Mouse (Mus musculus): ENCODE measurements at regions not wholly inside any gene's neighbourhood (a gene's known extent, or its start where the extent isn't known, plus 50 kb on each side); places are given as distances from the start of the nearest gene placed in this dataset.

- no peaks in the 10 kb centered on the region for H3K4me1 ChIP-seq (replicated peaks)
- no peaks in the 10 kb centered on the region; the same call in 1 of the 2 replicates for H3K9me3 ChIP-seq (replicated peaks)
- H3K9ac ChIP-seq = no peak overlapping the region
- no peaks in the 10 kb centered on the region for H3K27me3 ChIP-seq
- H3K27ac ChIP-seq (replicated peaks) = no peak overlapping the region
- 71% methylated on average over 3 of the region's 3 CpGs for WGBS (ENCODE audit: insufficient replicate concordance)
- H3K4me3 ChIP-seq (replicated peaks) = no peak overlapping the region
- H3K36me3 ChIP-seq (replicated peaks) = no peaks in the 10 kb centered on the region
- no peak overlapping the region for H3K4me2 ChIP-seq
- no peak for ATAC-seq (ENCODE audit: insufficient read depth)
Measured at GRCm38 (mm10) chr2:171331529-171331928, 599.9 kb downstream of the Dok5 start.

- no peak overlapping the region for H3K9ac ChIP-seq
- H3K4me2 ChIP-seq = no peak overlapping the region
- H3K36me3 ChIP-seq (replicated peaks) = no peaks in the 10 kb centered on the region
- no peaks in the 10 kb centered on the region for H3K9me3 ChIP-seq (replicated peaks)
- H3K27me3 ChIP-seq = no peaks in the 10 kb centered on the region
- H3K4me1 ChIP-seq (replicated peaks) = no peaks in the 10 kb centered on the region
- H3K27ac ChIP-seq (replicated peaks) = no peak overlapping the region
- no peak overlapping the region for H3K4me3 ChIP-seq (replicated peaks)
- WGBS (ENCODE audit: insufficient replicate concordance) = 56% methylated on average over 3 of the region's 3 CpGs
- no peak for ATAC-seq (ENCODE audit: insufficient read depth)
Measured at GRCm38 (mm10) chr2:171326909-171327308, 595.3 kb downstream of the Dok5 start.

- H3K27ac ChIP-seq (replicated peaks) = no peak overlapping the region
- no peak overlapping the region for H3K9ac ChIP-seq
- H3K4me3 ChIP-seq (replicated peaks) = no peak overlapping the region
- H3K27me3 ChIP-seq = no peaks in the 10 kb centered on the region
- ATAC-seq (ENCODE audit: insufficient read depth) = no peak
- H3K36me3 ChIP-seq (replicated peaks) = no peaks in the 10 kb centered on the region
- H3K4me1 ChIP-seq (replicated peaks) = no peaks in the 10 kb centered on the region
- no peak overlapping the region for H3K4me2 ChIP-seq
- H3K9me3 ChIP-seq (replicated peaks) = peaks cover 1% of the 10 kb centered on the region; the same call in 1 of the 2 replicates
- 50% methylated on average over 4 of the region's 4 CpGs for WGBS (ENCODE audit: insufficient replicate concordance)
Measured at GRCm38 (mm10) chr2:171308486-171308885, 576.9 kb downstream of the Dok5 start.

GRCm38 (mm10) chr2:171306000-171306399 lies 574.4 kb downstream of the Dok5 start:
- Histone ChIP-seq H3K4me2 (no peak overlapping the region), H3K27ac (replicated peaks) (no peak overlapping the region), H3K4me3 (replicated peaks) (no peak overlapping the region), H3K4me1 (replicated peaks) (no peaks in the 10 kb centered on the region), H3K9ac (no peak overlapping the region), H3K27me3 (no peaks in the 10 kb centered on the region), H3K36me3 (replicated peaks) (no peaks in the 10 kb centered on the region), H3K9me3 (replicated peaks) (peaks cover 2% of the 10 kb centered on the region; the same call in 1 of the 2 replicates)
- no peak for ATAC-seq (ENCODE audit: insufficient read depth)
- 60% methylated on average over 12 of the region's 12 CpGs for WGBS (ENCODE audit: insufficient replicate concordance)

- no peak for ATAC-seq (ENCODE audit: insufficient read depth)
- H3K9ac ChIP-seq = no peak overlapping the region
- H3K4me1 ChIP-seq (replicated peaks) = no peaks in the 10 kb centered on the region
- H3K4me2 ChIP-seq = no peak overlapping the region
- H3K4me3 ChIP-seq (replicated peaks) = no peak overlapping the region
- peaks cover under 1% of the 10 kb centered on the region for H3K9me3 ChIP-seq (replicated peaks)
- no peaks in the 10 kb centered on the region for H3K27me3 ChIP-seq
- whole genome bisulfite sequencing (ENCODE audit: insufficient replicate concordance) = 53% methylated on average over 5 of the region's 5 CpGs
- no peaks in the 10 kb centered on the region for H3K36me3 ChIP-seq (replicated peaks)
- no peak overlapping the region for H3K27ac ChIP-seq (replicated peaks)
Measured at GRCm38 (mm10) chr2:171298519-171298918, 566.9 kb downstream of the Dok5 start.

DNA sequence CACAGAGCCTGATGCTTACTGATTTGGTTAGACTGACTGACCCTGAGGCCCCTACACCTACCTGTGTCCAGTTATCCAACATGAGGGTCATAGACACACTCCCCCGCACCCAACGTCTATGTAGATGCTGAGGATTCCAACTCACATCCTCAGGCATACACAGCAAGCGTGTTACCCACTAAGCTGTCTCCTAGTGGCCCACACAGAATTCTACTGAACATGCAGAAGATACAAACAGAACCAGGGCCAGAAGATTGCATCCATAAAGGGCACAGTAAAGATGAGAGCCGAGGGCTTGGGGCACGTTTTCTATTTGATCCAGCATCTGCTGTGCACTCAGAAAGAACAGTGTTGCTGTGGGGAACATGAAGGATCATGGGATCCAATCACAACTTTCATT lies 564.0 kb downstream of the Dok5 start:
- H3K4me3 ChIP-seq (replicated peaks) = no peak overlapping the region
- no peak overlapping the region for H3K4me2 ChIP-seq
- H3K9ac ChIP-seq = no peak overlapping the region
- no peaks in the 10 kb centered on the region for H3K36me3 ChIP-seq (replicated peaks)
- no peak for ATAC-seq (ENCODE audit: insufficient read depth)
- H3K9me3 ChIP-seq (replicated peaks) = no peaks in the 10 kb centered on the region; the same call in 1 of the 2 replicates
- no peaks in the 10 kb centered on the region for H3K27me3 ChIP-seq
- WGBS (ENCODE audit: insufficient replicate concordance) = 50% methylated on average over 5 of the region's 5 CpGs
- H3K4me1 ChIP-seq (replicated peaks) = no peaks in the 10 kb centered on the region
- no peak overlapping the region for H3K27ac ChIP-seq (replicated peaks)

DNA sequence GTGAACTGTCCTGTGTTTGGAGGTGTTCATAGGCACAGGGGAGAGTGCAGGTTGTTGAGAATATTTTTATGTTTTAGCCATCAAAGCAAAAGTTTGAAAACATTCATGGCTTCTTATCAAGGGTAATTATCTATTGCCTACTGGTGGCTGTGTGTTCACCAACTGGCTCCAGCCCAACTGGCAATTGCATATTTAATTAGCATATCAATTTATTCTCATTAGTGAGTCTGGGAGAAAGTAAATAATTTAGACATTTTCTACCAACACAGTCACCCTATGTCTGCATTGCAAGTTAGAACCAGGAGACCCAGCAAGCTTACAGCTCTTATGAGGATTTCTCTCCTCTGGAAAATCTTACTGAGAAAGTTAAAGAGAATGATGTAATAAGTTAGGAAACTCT lies 561.0 kb downstream of the Dok5 start:
- Histone ChIP-seq H3K4me2 (no peak overlapping the region), H3K9me3 (replicated peaks) (no peaks in the 10 kb centered on the region; the same call in 1 of the 2 replicates), H3K36me3 (replicated peaks) (no peaks in the 10 kb centered on the region), H3K27ac (replicated peaks) (no peak overlapping the region), H3K9ac (no peak overlapping the region), H3K27me3 (no peaks in the 10 kb centered on the region), H3K4me3 (replicated peaks) (no peak overlapping the region), H3K4me1 (replicated peaks) (no peaks in the 10 kb centered on the region)
- no peak for ATAC-seq (ENCODE audit: insufficient read depth)

DNA sequence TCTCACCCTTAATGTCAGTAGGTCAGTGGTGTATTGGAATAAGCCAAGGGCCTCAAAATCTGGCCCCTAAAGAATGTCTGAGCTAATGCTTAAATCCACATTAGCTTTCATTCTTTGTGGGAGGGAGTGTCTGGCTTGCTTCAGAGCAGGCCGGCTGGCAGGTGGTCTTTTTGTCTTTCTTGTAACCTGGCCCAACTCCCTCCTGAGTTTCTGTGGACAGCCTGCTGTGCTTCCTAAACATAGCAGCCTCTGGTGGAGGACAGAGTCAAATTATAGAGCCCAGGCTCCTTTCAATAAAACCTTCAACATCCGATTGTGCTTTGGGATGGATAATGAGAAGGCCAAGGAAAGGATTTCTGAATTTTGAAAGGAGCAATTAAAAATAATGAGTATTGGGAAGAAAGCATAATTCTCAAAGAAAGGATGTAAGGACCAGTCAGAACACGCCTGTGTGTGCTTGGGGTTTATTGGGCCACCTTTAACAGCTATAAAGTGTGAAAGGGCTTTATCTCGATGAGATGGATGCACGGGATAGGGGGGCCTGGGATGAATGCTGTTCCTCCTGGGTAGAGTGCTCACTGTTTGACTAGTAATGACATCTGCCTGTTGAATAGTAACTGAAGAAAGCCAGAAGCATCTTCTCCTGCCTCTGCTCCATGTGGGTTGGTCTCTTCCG lies 554.2 kb downstream of the Dok5 start:
- H3K4me2 ChIP-seq = no peak overlapping the region
- ATAC-seq (ENCODE audit: insufficient read depth) = no peak
- 36% methylated on average over 6 of the region's 6 CpGs for WGBS (ENCODE audit: insufficient replicate concordance)
- no peaks in the 10 kb centered on the region for H3K27me3 ChIP-seq
- H3K9ac ChIP-seq = no peak overlapping the region
- no peak overlapping the region for H3K4me3 ChIP-seq (replicated peaks)
- H3K4me1 ChIP-seq (replicated peaks) = no peaks in the 10 kb centered on the region
- 0 out of 2 replicates have a peak, but pooled peaks cover 3% of the 10 kb centered on the region for H3K9me3 ChIP-seq (replicated peaks)
- no peaks in the 10 kb centered on the region for H3K36me3 ChIP-seq (replicated peaks)
- no peak overlapping the region for H3K27ac ChIP-seq (replicated peaks)

DNA sequence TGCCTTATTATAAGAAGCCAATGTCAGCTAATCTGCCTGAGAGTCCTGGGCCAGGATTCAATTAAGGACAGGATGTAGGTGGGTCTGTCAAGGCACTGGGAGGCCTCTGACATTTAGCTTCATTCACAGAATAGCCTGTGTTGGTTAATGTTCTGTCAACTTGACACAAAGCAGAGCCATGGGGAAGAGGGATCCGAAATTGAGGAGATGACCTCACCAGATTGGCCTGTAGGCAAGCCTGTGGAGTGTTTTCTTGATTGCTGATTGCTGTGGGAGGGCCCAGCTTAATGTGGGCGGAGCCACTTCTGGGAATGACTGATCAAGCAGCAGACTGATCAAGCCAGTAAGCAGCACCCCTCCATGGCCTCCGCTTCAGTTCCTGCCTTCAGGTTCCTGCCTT lies 548.5 kb downstream of the Dok5 start:
- 44% methylated on average over 3 of the region's 3 CpGs for WGBS (ENCODE audit: insufficient replicate concordance)
- Histone ChIP-seq H3K27ac (replicated peaks) (no peak overlapping the region), H3K4me2 (no peak overlapping the region), H3K9me3 (replicated peaks) (no peaks in the 10 kb centered on the region), H3K4me1 (replicated peaks) (no peaks in the 10 kb centered on the region), H3K36me3 (replicated peaks) (no peaks in the 10 kb centered on the region), H3K27me3 (no peaks in the 10 kb centered on the region), H3K4me3 (replicated peaks) (no peak overlapping the region), H3K9ac (no peak overlapping the region)
- ATAC-seq (ENCODE audit: insufficient read depth) = no peak

DNA sequence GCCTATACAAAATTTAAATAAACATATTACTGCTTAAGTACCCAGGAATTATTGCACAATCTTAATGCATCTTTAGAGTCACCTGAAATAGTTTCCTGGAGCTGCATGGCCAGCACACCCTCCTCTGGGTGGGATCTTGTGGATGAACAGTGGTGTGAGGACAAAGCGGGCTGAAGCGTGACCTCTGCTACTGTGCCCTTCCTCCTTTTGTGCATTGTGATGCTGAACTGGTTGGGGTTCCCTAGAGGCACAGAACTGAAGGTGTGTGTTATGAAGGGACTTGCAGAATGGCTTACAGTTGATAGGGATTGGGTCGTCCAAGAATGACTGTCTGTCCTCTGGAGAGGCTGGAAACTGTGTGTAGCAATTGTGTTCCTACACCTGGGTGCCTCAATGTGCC lies 547.7 kb downstream of the Dok5 start:
- Histone ChIP-seq H3K9ac (no peak overlapping the region), H3K36me3 (replicated peaks) (no peaks in the 10 kb centered on the region), H3K27ac (replicated peaks) (no peak overlapping the region), H3K9me3 (replicated peaks) (no peaks in the 10 kb centered on the region), H3K4me1 (replicated peaks) (no peaks in the 10 kb centered on the region), H3K4me3 (replicated peaks) (no peak overlapping the region), H3K4me2 (no peak overlapping the region), H3K27me3 (no peaks in the 10 kb centered on the region)
- ATAC-seq (ENCODE audit: insufficient read depth) = no peak
- 56% methylated on average over 3 of the region's 3 CpGs for WGBS (ENCODE audit: insufficient replicate concordance)

DNA sequence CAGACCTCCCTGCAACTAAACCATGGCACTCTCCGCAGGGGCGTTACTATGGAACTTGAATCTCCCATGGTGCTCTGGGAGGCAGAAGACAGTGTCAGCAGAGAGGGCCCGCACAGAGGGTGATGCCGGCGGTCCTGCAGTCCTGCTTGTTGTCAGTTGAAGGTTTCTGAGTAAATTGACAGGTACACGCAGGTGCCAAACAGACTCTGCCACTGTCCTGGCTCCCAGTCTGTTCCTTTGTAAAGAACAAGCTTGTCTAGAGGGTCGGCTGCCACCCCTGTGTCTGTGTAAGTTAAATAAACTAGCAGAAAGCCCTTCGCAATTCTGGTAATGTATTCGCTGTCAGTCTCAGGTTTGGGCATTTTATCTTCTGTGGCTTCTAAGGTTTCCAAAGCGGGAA lies 521.6 kb downstream of the Dok5 start:
- H3K4me3 ChIP-seq (replicated peaks) = no peak overlapping the region
- no peak overlapping the region for H3K27ac ChIP-seq (replicated peaks)
- WGBS (ENCODE audit: insufficient replicate concordance) = 43% methylated on average over 10 of the region's 10 CpGs
- no peak overlapping the region for H3K4me2 ChIP-seq
- no peaks in the 10 kb centered on the region for H3K36me3 ChIP-seq (replicated peaks)
- no peak for ATAC-seq (ENCODE audit: insufficient read depth)
- H3K9ac ChIP-seq = no peak overlapping the region
- no peaks in the 10 kb centered on the region for H3K4me1 ChIP-seq (replicated peaks)
- no peaks in the 10 kb centered on the region for H3K9me3 ChIP-seq (replicated peaks)
- no peaks in the 10 kb centered on the region for H3K27me3 ChIP-seq

GRCm38 (mm10) chr2:171245391-171245790 lies 513.8 kb downstream of the Dok5 start:
- H3K4me1 ChIP-seq (replicated peaks) = no peaks in the 10 kb centered on the region
- H3K9me3 ChIP-seq (replicated peaks) = no peaks in the 10 kb centered on the region
- H3K27ac ChIP-seq (replicated peaks) = no peak overlapping the region
- ATAC-seq (ENCODE audit: insufficient read depth) = no peak
- no peak overlapping the region for H3K4me3 ChIP-seq (replicated peaks)
- 26% methylated on average over 4 of the region's 4 CpGs for WGBS (ENCODE audit: insufficient replicate concordance)
- H3K9ac ChIP-seq = no peak overlapping the region
- H3K4me2 ChIP-seq = no peak overlapping the region
- no peaks in the 10 kb centered on the region for H3K36me3 ChIP-seq (replicated peaks)
- H3K27me3 ChIP-seq = no peaks in the 10 kb centered on the region

Data from liver, embryonic 15.5 days (tissue).